Mouse (Mus musculus) hindbrain, embryonic 15.5 days (tissue): ENCODE results near the gene Olfr102. TPM values are rescaled to one million over a fixed set of nuclear protein-coding genes. Genes with fewer than 3 reads are reported as not detected.

Experiments
- ATAC-seq: fragments of 200-750 bp; cut with Nextera tagmentation; 2 replicates; pipeline ENCODE4 v1.8.0; 2017; ENCODE audit warnings: low read depth, moderate number of reproducible peaks, moderate TSS enrichment; ENCODE audit not compliant: low FRiP score
- H3K27ac ChIP-seq: fragments of 300-500 bp; sonication (generic); replicated peaks from 2 replicates; pipeline ENCODE4 v1.5.1; 2015; ENCODE audit warnings: mild to moderate bottlenecking, inconsistent platforms
- H3K27me3 ChIP-seq: fragments of 300-500 bp; sonication (generic); 2 replicates; pipeline ENCODE4 v1.6.1; 2015; ENCODE audit warnings: control low read depth, inconsistent platforms
- H3K36me3 ChIP-seq: fragments of 300-500 bp; sonication (generic); 2 replicates; pipeline ENCODE4 v1.6.1; 2015; ENCODE audit warnings: control low read depth, inconsistent platforms
- H3K4me1 ChIP-seq: fragments of 300-500 bp; sonication (generic); replicated peaks from 2 replicates; pipeline ENCODE4 v1.6.1; 2015; ENCODE audit warnings: control low read depth, inconsistent platforms
- H3K4me2 ChIP-seq: fragments of 300-500 bp; sonication (generic); 2 replicates; pipeline ENCODE4 v1.6.1; 2015; ENCODE audit warnings: moderate library complexity, mild to moderate bottlenecking, inconsistent platforms
- H3K4me3 ChIP-seq: fragments of 300-500 bp; sonication (generic); 2 replicates; pipeline ENCODE4 v1.5.1; 2015; ENCODE audit warnings: mild to moderate bottlenecking, inconsistent platforms
- H3K9ac ChIP-seq: fragments of 300-500 bp; sonication (generic); 2 replicates; pipeline ENCODE4 v1.6.1; 2015; ENCODE audit warnings: inconsistent platforms
- H3K9me3 ChIP-seq: fragments of 300-500 bp; sonication (generic); 2 replicates; pipeline ENCODE4 v1.6.1; 2016; ENCODE audit warnings: control low read depth, inconsistent platforms
- WGBS: fragments of 180-500 bp; shearing (Covaris S2); methylation state at CpG from one replicate; pipeline ENCODE4 v1.1.7; 2015; 5-methylcytosine and 5-hydroxymethylcytosine counted together
- polyA plus RNA-seq: library from polyadenylated mRNA; unstranded; fragments of >200 nt; fragmentation: Nextera tagmentation; extraction: Ambion mirVana; gene quantifications from 2 replicates; pipeline ENCODE4 v1.2.1, GENCODE M21; 2015

Gene Olfr102
- polyA plus RNA-seq, 1 experiment from 2014 or later: not detected

DNA sequence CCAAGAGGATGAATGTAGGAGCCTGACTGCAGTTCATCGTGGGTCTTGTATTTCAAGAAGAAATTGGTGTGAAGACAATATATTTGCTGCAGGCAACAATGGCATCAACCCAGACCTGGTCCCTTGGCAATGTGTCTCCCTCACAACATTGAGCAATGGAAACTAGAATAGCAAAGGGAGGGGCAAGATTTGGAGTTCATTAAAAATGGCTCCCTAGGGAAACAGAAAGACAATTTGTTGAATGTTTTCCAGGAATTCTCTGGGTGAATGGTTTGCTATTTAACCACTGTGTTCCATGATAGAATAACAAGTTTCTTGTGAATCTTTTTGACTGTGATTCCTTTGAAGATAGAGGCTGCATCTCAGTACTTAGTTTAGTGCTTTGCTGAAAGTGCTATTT lies 53.2 kb downstream of the Olfr102 start, which contains the start of gene Olfr98:
Gene Olfr98, minus strand, starts transcription at position 124 of the 400 bp plus-strand sequence.
- ATAC-seq: no peak
- H3K27me3 ChIP-seq: no peaks in the 10 kb centered on the region
- no peaks in the 10 kb centered on the region for H3K36me3 ChIP-seq
- no peaks in the 10 kb centered on the region for H3K9me3 ChIP-seq
- WGBS: 78% methylated on average over 1 of the region's 1 CpGs
- no peak within 1 kb of the TSS for H3K4me3 ChIP-seq
- no peaks in the 10 kb centered on the region for H3K4me1 ChIP-seq
- no peak within 1 kb of the TSS for H3K4me2 ChIP-seq
- H3K27ac ChIP-seq: no peak within 1 kb of the TSS
- no peak within 1 kb of the TSS for H3K9ac ChIP-seq

Other genes starting within 250 kb of the Olfr102 start
- 0.08 TPM in 1 of 2 replicates, not detected in the other for gene Olfr90, start 228.6 kb downstream of the Olfr102 start, polyA plus RNA-seq
- gene Olfr91, start 218.8 kb downstream of the Olfr102 start, polyA plus RNA-seq: not detected in 2 replicates
- gene Olfr92, start 197.0 kb downstream of the Olfr102 start, polyA plus RNA-seq: not detected in 2 replicates
- gene Olfr93, start 155.6 kb downstream of the Olfr102 start, polyA plus RNA-seq: not detected in 2 replicates
- 0.17 TPM in 1 of 2 replicates, not detected in the other for gene Ubd, start 123.2 kb downstream of the Olfr102 start, polyA plus RNA-seq
- not detected in 2 replicates for gene Olfr94, start 116.1 kb downstream of the Olfr102 start, polyA plus RNA-seq
- 0.05 TPM in 1 of 2 replicates, not detected in the other for gene Olfr95, start 103.9 kb downstream of the Olfr102 start, polyA plus RNA-seq
- gene Olfr96, start 96.9 kb downstream of the Olfr102 start, polyA plus RNA-seq: not detected in 2 replicates
- not detected in 2 replicates for gene Olfr97, start 79.7 kb downstream of the Olfr102 start, polyA plus RNA-seq
- gene Olfr98, start 53.3 kb downstream of the Olfr102 start, polyA plus RNA-seq: not detected in 2 replicates
- gene H2-M3, start 46.8 kb downstream of the Olfr102 start, polyA plus RNA-seq: 0.87 and 1.5 TPM in 2 replicates
- gene Olfr99, start 33.6 kb downstream of the Olfr102 start, polyA plus RNA-seq: not detected in 2 replicates
- gene Olfr101, start 12.7 kb downstream of the Olfr102 start, polyA plus RNA-seq: not detected in 2 replicates
- not detected in 2 replicates for gene Olfr103, start 22.6 kb upstream of the Olfr102 start, polyA plus RNA-seq
- gene Olfr104-ps, start 42.5 kb upstream of the Olfr102 start, polyA plus RNA-seq: not detected in 2 replicates
- gene Olfr105-ps, start 62.0 kb upstream of the Olfr102 start, polyA plus RNA-seq: not detected in 2 replicates
- gene Olfr106-ps, start 73.3 kb upstream of the Olfr102 start, polyA plus RNA-seq: not detected in 2 replicates
- gene Olfr107, start 82.2 kb upstream of the Olfr102 start, polyA plus RNA-seq: not detected in 2 replicates
- gene Olfr108, start 128.4 kb upstream of the Olfr102 start, polyA plus RNA-seq: not detected in 2 replicates
- not detected in 2 replicates for gene Olfr109, start 141.9 kb upstream of the Olfr102 start, polyA plus RNA-seq
- gene H2-M2, start 166.5 kb upstream of the Olfr102 start, polyA plus RNA-seq: not detected in 2 replicates
- gene Olfr110, start 175.4 kb upstream of the Olfr102 start, polyA plus RNA-seq: not detected in 2 replicates
- gene Olfr111, start 191.0 kb upstream of the Olfr102 start, polyA plus RNA-seq: not detected in 2 replicates